ENCODE assay signal across 13 mouse cellular contexts in genomic region chr2:27044641-27045040, GRCm38 (mm10). TPM values are rescaled to one million over a fixed set of nuclear protein-coding genes. Genes with fewer than 3 reads are reported as not detected.
"Had no signal": no experiment of that assay in that cellular context is flagged by ENCODE, and none has a peak within 500 bp of the region (broad histone marks: within the 10 kb centered on the region; RNA-seq: fewer than 3 reads in every experiment).

No protein-coding gene starts in this region.

- DNase-seq: layer of hippocampus, adult 9-11 months; layer of hippocampus, postnatal 36 days; liver, embryonic 13.5 days; lung, embryonic 14.5 days; midbrain, embryonic 14.5 days; right cerebral cortex, adult 18-20 months; right cerebral cortex, postnatal 25 days had no signal

- H3K27ac ChIP-seq: limb, embryonic 15.5 days; liver, embryonic 13.5 days; neural tube, embryonic 15.5 days had no signal

- H3K4me3 ChIP-seq: limb, embryonic 15.5 days; liver, embryonic 13.5 days; myocyte; neural tube, embryonic 15.5 days had no signal

- H3K4me2 ChIP-seq: limb, embryonic 15.5 days; liver, embryonic 13.5 days; lung, embryonic 14.5 days; neural tube, embryonic 15.5 days had no signal

- H3K9ac ChIP-seq: limb, embryonic 15.5 days; liver, embryonic 13.5 days; lung, embryonic 14.5 days; neural tube, embryonic 15.5 days had no signal

- H3K4me1 ChIP-seq: neural tube, embryonic 15.5 days had no signal

- H3K36me3 ChIP-seq: limb, embryonic 15.5 days; liver, embryonic 13.5 days; neural tube, embryonic 15.5 days had no signal

- H3K27me3 ChIP-seq: liver, embryonic 13.5 days; neural tube, embryonic 15.5 days had no signal

- H3K9me3 ChIP-seq: limb, embryonic 15.5 days; liver, embryonic 13.5 days; neural tube, embryonic 15.5 days had no signal

RNA-seq across cellular contexts. Expression of gene Mymk, which starts 27.3 kb away (rescaled TPM):
- total RNA-seq: megakaryocyte-erythroid progenitor cell, adult 5-6 weeks had no signal
- polyA plus RNA-seq: intestine, embryonic 14.5 days; midbrain, embryonic 14.5 days; small intestine, adult 2 months had no signal

RNA-seq across cellular contexts. Expression of gene Adamtsl2, which starts 34.5 kb away (rescaled TPM):
- total RNA-seq: megakaryocyte-erythroid progenitor cell, adult 5-6 weeks had no signal
